Mouse (Mus musculus): ENCODE results near the gene Hmga1b. TPM values are rescaled to one million over a fixed set of nuclear protein-coding genes. Genes with fewer than 3 reads are reported as not detected.
"Not testable (repeated sequence)": the region's sequence is repeated elsewhere in the genome, so short reads cannot be mapped to it uniquely, and the experiment has no call there.

The Hmga1b gene
- total and polyA plus RNA-seq, 2 experiments from 2014 or later, result 0.76 to 1.2 TPM

GRCm38 (mm10) chr11:120773463-120774190 lies 11.0 kb downstream of the Hmga1b start:
- H3K4me3 ChIP-seq (ENCODE audit: low read depth, low read length), result no peak overlapping the region
- 74% methylated on average over 7 of the region's 7 CpGs for WGBS
- no peaks in the 10 kb centered on the region for H3K9me3 ChIP-seq (replicated peaks; ENCODE audit: control insufficient read depth, low read length)
- TF ChIP-seq CTCF (IDR thresholded peaks at IDR 0.05; ENCODE audit: low read depth), result no peak
- TF ChIP-seq EP300 (IDR thresholded peaks at IDR 0.05; ENCODE audit: low read depth), result no peak
- no peaks in the 10 kb centered on the region for H3K36me3 ChIP-seq (replicated peaks; ENCODE audit: control insufficient read depth, insufficient read depth, low read length)
- no peak for DNase-seq (ENCODE audit: low spot score)
- no peak overlapping the region for H3K9ac ChIP-seq (replicated peaks; ENCODE audit: low read depth, low read length)
- no peaks in the 10 kb centered on the region for H3K27me3 ChIP-seq (ENCODE audit: control insufficient read depth, insufficient read depth, low read length)
- ATAC-seq (ENCODE audit: insufficient read depth, low read depth), result no peak
- no peak overlapping the region for H3K27ac ChIP-seq (ENCODE audit: low read depth)
- H3K4me2 ChIP-seq (ENCODE audit: low read depth, low read length), result no peak overlapping the region
- H3K4me1 ChIP-seq (ENCODE audit: control insufficient read depth, insufficient read depth), result no peaks in the 10 kb centered on the region

GRCm38 (mm10) chr11:120775774-120776469 lies 13.3 kb downstream of the Hmga1b start:
- Histone ChIP-seq H3K4me2 (ENCODE audit: low read depth, low read length) (no peak overlapping the region), H3K9ac (replicated peaks; ENCODE audit: low read depth, low read length) (no peak overlapping the region), H3K27me3 (ENCODE audit: control insufficient read depth, insufficient read depth, low read length) (no peaks in the 10 kb centered on the region), H3K4me1 (ENCODE audit: control insufficient read depth, insufficient read depth) (no peaks in the 10 kb centered on the region), H3K4me3 (ENCODE audit: low read depth, low read length) (no peak overlapping the region), H3K36me3 (replicated peaks; ENCODE audit: control insufficient read depth, insufficient read depth, low read length) (0 out of 2 replicates have a peak, but pooled peaks cover 8% of the 10 kb centered on the region), H3K27ac (ENCODE audit: low read depth) (no peak overlapping the region), H3K9me3 (replicated peaks; ENCODE audit: control insufficient read depth, low read length) (no peaks in the 10 kb centered on the region)
- 23% methylated on average over 15 of the region's 15 CpGs for WGBS
- peak; percentile 88 for DNase-seq (ENCODE audit: low spot score)
- TF ChIP-seq EP300 (IDR thresholded peaks at IDR 0.05; ENCODE audit: low read depth) (no peak), CTCF (IDR thresholded peaks at IDR 0.05; ENCODE audit: low read depth) (peak; percentile 100)
- ATAC-seq (ENCODE audit: insufficient read depth, low read depth), result peak; percentile 93

- ATAC-seq (ENCODE audit: insufficient read depth, low read depth), result no peak
- H3K9ac ChIP-seq (replicated peaks; ENCODE audit: low read depth, low read length), result no peak overlapping the region
- H3K4me1 ChIP-seq (ENCODE audit: control insufficient read depth, insufficient read depth), result no peaks in the 10 kb centered on the region
- WGBS, result 29% methylated on average over 6 of the region's 6 CpGs
- H3K9me3 ChIP-seq (replicated peaks; ENCODE audit: control insufficient read depth, low read length), result no peaks in the 10 kb centered on the region
- no peak overlapping the region for H3K27ac ChIP-seq (ENCODE audit: low read depth)
- no peak for DNase-seq (ENCODE audit: low spot score)
- no peak overlapping the region for H3K4me3 ChIP-seq (ENCODE audit: low read depth, low read length)
- no peaks in the 10 kb centered on the region for H3K27me3 ChIP-seq (ENCODE audit: control insufficient read depth, insufficient read depth, low read length)
- H3K4me2 ChIP-seq (ENCODE audit: low read depth, low read length), result no peak overlapping the region
- TF ChIP-seq EP300 (IDR thresholded peaks at IDR 0.05; ENCODE audit: low read depth), result no peak
- TF ChIP-seq CTCF (IDR thresholded peaks at IDR 0.05; ENCODE audit: low read depth), result no peak
- H3K36me3 ChIP-seq (replicated peaks; ENCODE audit: control insufficient read depth, insufficient read depth, low read length), result peaks cover 16% of the 10 kb centered on the region; the same call in 1 of the 2 replicates
Measured at GRCm38 (mm10) chr11:120777123-120777522, 14.5 kb downstream of the Hmga1b start.

- H3K4me3 ChIP-seq (ENCODE audit: low read depth, low read length), result no peak overlapping the region
- no peak overlapping the region for H3K27ac ChIP-seq (ENCODE audit: low read depth)
- no peak for TF ChIP-seq CTCF (IDR thresholded peaks at IDR 0.05; ENCODE audit: low read depth)
- H3K4me2 ChIP-seq (ENCODE audit: low read depth, low read length), result no peak overlapping the region
- DNase-seq (ENCODE audit: low spot score) (no peak), ATAC-seq (ENCODE audit: insufficient read depth, low read depth) (no peak)
- WGBS, result 94% methylated on average over 1 of the region's 1 CpGs
- H3K9me3 ChIP-seq (replicated peaks; ENCODE audit: control insufficient read depth, low read length), result no peaks in the 10 kb centered on the region
- H3K27me3 ChIP-seq (ENCODE audit: control insufficient read depth, insufficient read depth, low read length), result no peaks in the 10 kb centered on the region
- H3K4me1 ChIP-seq (ENCODE audit: control insufficient read depth, insufficient read depth), result peaks cover 7% of the 10 kb centered on the region
- H3K9ac ChIP-seq (replicated peaks; ENCODE audit: low read depth, low read length), result no peak overlapping the region
- peaks cover 19% of the 10 kb centered on the region; the same call in 1 of the 2 replicates for H3K36me3 ChIP-seq (replicated peaks; ENCODE audit: control insufficient read depth, insufficient read depth, low read length)
Measured at GRCm38 (mm10) chr11:120779876-120780275, 17.3 kb downstream of the Hmga1b start.

- H3K9ac ChIP-seq (replicated peaks; ENCODE audit: low read depth, low read length); DNase-seq (ENCODE audit: low spot score); H3K4me3 ChIP-seq (ENCODE audit: low read depth, low read length); H3K4me2 ChIP-seq (ENCODE audit: low read depth, low read length); H3K9me3 ChIP-seq (replicated peaks; ENCODE audit: control insufficient read depth, low read length); H3K27ac ChIP-seq (ENCODE audit: low read depth); H3K27me3 ChIP-seq (ENCODE audit: control insufficient read depth, insufficient read depth, low read length); ATAC-seq (ENCODE audit: insufficient read depth, low read depth): not testable (repeated sequence)
- Histone ChIP-seq H3K4me1 (ENCODE audit: control insufficient read depth, insufficient read depth) (peaks cover 13% of the 10 kb centered on the region), H3K36me3 (replicated peaks; ENCODE audit: control insufficient read depth, insufficient read depth, low read length) (peaks cover 19% of the 10 kb centered on the region; the same call in 1 of the 2 replicates)
- 91% methylated on average over 6 of the region's 6 CpGs for WGBS
Measured at GRCm38 (mm10) chr11:120781361-120781760, 18.8 kb downstream of the Hmga1b start.

All from heart, postnatal 0 days (tissue).